Mouse (Mus musculus) lung, postnatal 25 days (tissue): ENCODE data around the gene Gm20929.
"Not testable (repeated sequence)": the region's sequence is repeated elsewhere in the genome, so short reads cannot be mapped to it uniquely, and the experiment has no call there.

Source experiments
- DNase-seq: peaks from one replicate; pipeline ENCODE4 v3.0.0; 2022; ENCODE audit warnings: low spot score

Gm20929 gene

GRCm38 (mm10) chrY:53843649-53844048, at the start of gene Gm20929:
TSS of gene Gm20929 (plus strand) at chrY:53843949.
- DNase-seq, result not testable (repeated sequence)
